Mouse (Mus musculus) hindbrain, embryonic 14.5 days (tissue): ENCODE data around the gene Psme1. TPM values are rescaled to one million over a fixed set of nuclear protein-coding genes. Genes with fewer than 3 reads are reported as not detected.
A peak's percentile ranks its signal among the peaks of the same experiment; 100 is the strongest.

Source experiments
- ATAC-seq: fragments of 200-750 bp; cut with Nextera tagmentation; 2 replicates; pipeline ENCODE4 v1.8.0; 2017; ENCODE audit warnings: moderate number of reproducible peaks, mild to moderate bottlenecking, moderate TSS enrichment, moderate library complexity; ENCODE audit not compliant: low FRiP score
- DNase-seq: peaks from one replicate; pipeline ENCODE4 v3.0.0-alpha.2; 2015; ENCODE audit warnings: low spot score
- H3K27ac ChIP-seq: fragments of 300-500 bp; sonication (generic); 2 replicates; pipeline ENCODE4 v1.5.1; 2014; ENCODE audit warnings: mild to moderate bottlenecking, moderate library complexity
- H3K27me3 ChIP-seq: fragments of 300-500 bp; sonication (generic); 2 replicates; pipeline ENCODE4 v1.6.1; 2014; ENCODE audit warnings: mild to moderate bottlenecking, low read length, mixed read lengths; ENCODE audit not compliant: control insufficient read depth, insufficient read depth
- H3K36me3 ChIP-seq: fragments of 300-500 bp; sonication (generic); replicated peaks from 2 replicates; pipeline ENCODE4 v1.6.1; 2014; ENCODE audit not compliant: control insufficient read depth, insufficient read depth
- H3K4me1 ChIP-seq: fragments of 300-500 bp; sonication (generic); replicated peaks from 2 replicates; pipeline ENCODE4 v1.6.1; 2014; ENCODE audit warnings: antibody characterized with exemption, low read length, mixed read lengths; ENCODE audit not compliant: control insufficient read depth, insufficient read depth
- H3K4me2 ChIP-seq: fragments of 300-500 bp; sonication (generic); replicated peaks from 2 replicates; pipeline ENCODE4 v1.6.1; 2014; ENCODE audit warnings: mild to moderate bottlenecking, moderate library complexity
- H3K4me3 ChIP-seq: fragments of 300-500 bp; sonication (generic); replicated peaks from 2 replicates; pipeline ENCODE4 v1.5.1; 2014; ENCODE audit warnings: mild to moderate bottlenecking, low read length
- H3K9ac ChIP-seq: fragments of 300-500 bp; sonication (generic); 2 replicates; pipeline ENCODE4 v1.6.1; 2014
- H3K9me3 ChIP-seq: fragments of 300-500 bp; sonication (generic); 2 replicates; pipeline ENCODE4 v1.6.1; 2016; ENCODE audit warnings: low read length; ENCODE audit not compliant: control insufficient read depth
- WGBS: fragments of 180-500 bp; shearing (Covaris S2); extraction: QIAGEN DNeasy Blood & Tissue Kit; methylation state at CpG from one replicate; pipeline ENCODE4 v1.1.7; 2014; 5-methylcytosine and 5-hydroxymethylcytosine counted together
- polyA plus RNA-seq: library from polyadenylated mRNA; unstranded; fragments of >200 nt; fragmentation: Nextera tagmentation; extraction: Ambion mirVana; gene quantifications from 2 replicates; pipeline ENCODE4 v1.2.1, GENCODE M21; 2014

Gene Psme1
- polyA plus RNA-seq, 1 experiment from 2014 or later, result 207 TPM

DNA sequence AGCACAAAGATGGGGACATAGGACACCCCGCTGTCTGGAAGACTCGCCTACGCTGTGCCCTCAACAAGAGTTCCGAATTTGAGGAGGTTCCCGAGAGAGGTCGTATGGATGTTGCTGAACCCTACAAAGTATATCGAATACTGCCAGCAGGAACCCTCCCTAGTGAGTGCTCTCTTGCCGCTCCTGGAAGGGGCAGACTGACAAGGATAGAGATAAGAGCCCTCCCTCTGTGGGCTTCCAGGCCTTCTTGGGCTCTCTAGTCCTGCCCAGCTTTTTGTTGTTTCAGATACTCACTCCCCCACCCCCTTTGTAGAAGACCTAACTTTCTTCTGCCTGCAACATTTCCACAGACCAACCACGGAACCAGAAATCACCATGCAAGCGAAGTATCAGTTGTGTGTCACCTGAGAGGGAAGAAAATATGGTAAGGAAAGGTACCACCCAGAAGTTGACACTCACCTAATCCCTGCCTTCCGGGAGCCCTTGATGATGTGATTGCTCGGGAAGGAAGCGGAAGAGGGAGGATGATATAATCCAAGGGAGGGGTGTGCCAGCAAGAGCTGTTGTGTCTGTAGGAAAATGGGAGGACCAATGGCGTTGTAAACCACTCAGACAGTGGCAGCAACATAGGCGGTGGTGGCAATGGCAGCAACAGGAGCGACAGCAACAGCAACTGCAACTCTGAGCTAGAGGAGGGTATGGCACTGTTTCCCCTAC is 28.0 kb downstream of the Psme1 start:
- no peak overlapping the region for H3K4me3 ChIP-seq
- ATAC-seq (no peak), DNase-seq (no peak)
- no peaks in the 10 kb centered on the region for H3K9me3 ChIP-seq
- H3K27ac ChIP-seq, result no peak overlapping the region
- no peaks in the 10 kb centered on the region for H3K27me3 ChIP-seq
- 94% methylated on average over 16 of the region's 16 CpGs for WGBS
- H3K4me1 ChIP-seq, result no peaks in the 10 kb centered on the region
- H3K9ac ChIP-seq, result no peak overlapping the region
- H3K4me2 ChIP-seq, result no peak overlapping the region
- peaks cover 79% of the 10 kb centered on the region for H3K36me3 ChIP-seq

GRCm38 (mm10) chr14:55608339-55608738 is 30.4 kb downstream of the Psme1 start:
- H3K9ac ChIP-seq, result no peak overlapping the region
- H3K4me1 ChIP-seq, result no peaks in the 10 kb centered on the region
- no peak overlapping the region for H3K27ac ChIP-seq
- no peak overlapping the region for H3K4me3 ChIP-seq
- peaks cover 56% of the 10 kb centered on the region for H3K36me3 ChIP-seq
- no peak for DNase-seq
- no peaks in the 10 kb centered on the region for H3K9me3 ChIP-seq
- 100% methylated on average over 6 of the region's 6 CpGs for WGBS
- ATAC-seq, result no peak
- no peaks in the 10 kb centered on the region for H3K27me3 ChIP-seq
- H3K4me2 ChIP-seq, result no peak overlapping the region

GRCm38 (mm10) chr14:55613346-55613745 is 35.4 kb downstream of the Psme1 start:
- Histone ChIP-seq H3K27me3 (no peaks in the 10 kb centered on the region), H3K4me2 (no peak overlapping the region), H3K9me3 (no peaks in the 10 kb centered on the region), H3K9ac (no peak overlapping the region), H3K27ac (no peak overlapping the region), H3K36me3 (peaks cover 24% of the 10 kb centered on the region), H3K4me1 (no peaks in the 10 kb centered on the region), H3K4me3 (no peak overlapping the region)
- ATAC-seq, result no peak
- no peak for DNase-seq
- 75% methylated on average over 6 of the region's 6 CpGs for WGBS

DNA sequence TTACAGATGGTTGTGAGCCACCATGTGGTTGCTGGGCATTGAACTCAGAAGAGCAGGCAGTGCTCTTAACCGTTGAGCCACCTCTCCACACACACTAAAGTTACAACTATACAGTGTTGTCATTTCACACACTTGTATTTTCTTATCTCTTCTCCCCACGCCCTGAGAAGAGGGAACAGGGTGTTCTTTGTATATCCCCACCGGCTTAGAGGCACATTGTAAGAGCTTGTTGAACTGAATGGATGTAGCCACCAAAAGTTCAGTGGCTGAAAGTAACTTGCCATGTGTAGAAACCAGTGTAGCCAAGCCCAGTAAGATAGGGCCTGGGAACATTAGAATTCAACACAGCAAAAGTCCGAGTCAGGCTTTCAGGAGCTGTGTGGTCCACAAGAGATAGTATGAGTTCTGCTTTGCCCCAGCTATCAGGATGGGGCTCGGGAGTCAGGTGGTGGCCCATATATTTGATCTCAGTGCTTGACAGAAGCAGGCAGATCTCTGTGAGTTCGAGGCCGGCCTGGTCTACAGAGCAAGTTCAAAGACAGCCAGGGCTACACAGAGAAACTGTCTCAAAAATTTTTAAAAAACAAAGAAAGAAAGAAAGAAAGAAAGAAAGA is 36.7 kb downstream of the Psme1 start:
- Histone ChIP-seq H3K9me3 (no peaks in the 10 kb centered on the region), H3K4me1 (no peaks in the 10 kb centered on the region), H3K27ac (no peak overlapping the region), H3K36me3 (peaks cover 11% of the 10 kb centered on the region), H3K4me2 (no peak overlapping the region), H3K4me3 (no peak overlapping the region), H3K27me3 (no peaks in the 10 kb centered on the region), H3K9ac (no peak overlapping the region)
- DNase-seq (no peak), ATAC-seq (no peak)
- 85% methylated on average over 7 of the region's 7 CpGs for WGBS

- ATAC-seq, result no peak
- no peaks in the 10 kb centered on the region for H3K4me1 ChIP-seq
- H3K36me3 ChIP-seq, result peaks cover 2% of the 10 kb centered on the region; the same call in 1 of the 2 replicates
- no peaks in the 10 kb centered on the region for H3K9me3 ChIP-seq
- no peak overlapping the region for H3K4me3 ChIP-seq
- 46% methylated on average over 2 of the region's 2 CpGs for WGBS
- DNase-seq, result no peak
- H3K27ac ChIP-seq, result no peak overlapping the region
- H3K27me3 ChIP-seq, result no peaks in the 10 kb centered on the region
- no peak overlapping the region for H3K4me2 ChIP-seq
- no peak overlapping the region for H3K9ac ChIP-seq
These were observed 38.0 kb downstream of the Psme1 start for GRCm38 (mm10) chr14:55615876-55616275.

GRCm38 (mm10) chr14:55616844-55617243 is 38.9 kb downstream of the Psme1 start:
- 84% methylated on average over 2 of the region's 2 CpGs for WGBS
- ATAC-seq, result no peak
- H3K4me3 ChIP-seq, result no peak overlapping the region

GRCm38 (mm10) chr14:55617822-55618221 is 39.9 kb downstream of the Psme1 start, which contains the start of gene Rec8:
Rec8 (plus strand) TSS chr14:55618037.
- Histone ChIP-seq H3K4me1 (no peaks in the 10 kb centered on the region), H3K4me2 (peak within 1 kb of the TSS; percentile 39), H3K27ac (no peak within 1 kb of the TSS), H3K9me3 (no peaks in the 10 kb centered on the region), H3K4me3 (peak within 1 kb of the TSS; percentile 28), H3K36me3 (no peaks in the 10 kb centered on the region), H3K27me3 (no peaks in the 10 kb centered on the region), H3K9ac (peak within 1 kb of the TSS; percentile 40)
- ATAC-seq (peak; percentile 78), DNase-seq (peak; percentile 44)
- WGBS, result 21% methylated on average over 21 of the region's 21 CpGs

More at GRCm38 (mm10) chr14:55616844-55617243, 38.9 kb downstream of the Psme1 start:
- DNase-seq, result no peak
- Histone ChIP-seq H3K27ac (no peak overlapping the region), H3K4me1 (no peaks in the 10 kb centered on the region), H3K9ac (no peak overlapping the region), H3K4me2 (no peak overlapping the region), H3K27me3 (no peaks in the 10 kb centered on the region), H3K36me3 (no peaks in the 10 kb centered on the region), H3K9me3 (no peaks in the 10 kb centered on the region)

DNA sequence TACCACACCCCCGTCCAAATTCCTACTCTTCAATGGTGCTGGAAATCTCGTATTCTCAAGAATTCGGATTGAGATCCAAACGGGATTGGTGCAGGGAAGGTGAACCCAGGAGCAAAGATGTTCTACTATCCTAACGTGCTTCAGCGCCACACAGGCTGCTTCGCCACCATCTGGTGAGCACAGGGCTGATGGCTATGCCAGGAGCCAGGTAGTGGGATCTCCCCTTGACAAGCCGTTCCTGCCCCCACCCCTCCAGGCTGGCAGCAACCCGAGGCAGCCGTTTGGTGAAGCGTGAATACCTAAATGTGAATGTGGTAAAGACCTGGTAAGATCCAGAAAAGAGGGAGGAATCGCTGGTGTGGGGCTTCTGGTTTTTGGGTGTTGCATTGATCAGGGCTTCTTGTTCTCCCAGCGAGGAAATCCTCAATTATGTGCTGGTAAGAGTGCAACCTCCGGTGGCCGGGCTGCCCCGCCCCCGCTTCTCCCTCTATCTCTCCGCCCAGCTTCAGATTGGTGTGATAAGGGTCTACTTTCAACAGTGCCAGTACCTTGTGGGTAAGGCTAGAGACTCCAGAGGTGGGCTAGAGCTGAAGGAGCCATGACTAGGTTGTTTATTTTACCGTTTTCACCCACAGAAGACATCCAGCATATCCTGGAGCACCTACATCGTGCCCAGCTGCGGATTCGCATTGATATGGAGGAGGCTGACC is 40.7 kb downstream of the Psme1 start:
- Histone ChIP-seq H3K4me2 (peak overlapping the region; percentile 39), H3K9ac (peak overlapping the region; percentile 40), H3K9me3 (no peaks in the 10 kb centered on the region), H3K36me3 (no peaks in the 10 kb centered on the region), H3K4me1 (no peaks in the 10 kb centered on the region), H3K27ac (no peak overlapping the region), H3K27me3 (no peaks in the 10 kb centered on the region), H3K4me3 (peak overlapping the region; percentile 28)
- ATAC-seq (no peak), DNase-seq (no peak)
- 56% methylated on average over 22 of the region's 22 CpGs for WGBS

GRCm38 (mm10) chr14:55628077-55628827 is 50.3 kb downstream of the Psme1 start:
- WGBS, result 94% methylated on average over 27 of the region's 27 CpGs

More at GRCm38 (mm10) chr14:55628077-55628827, 50.3 kb downstream of the Psme1 start:
- no peaks in the 10 kb centered on the region for H3K4me1 ChIP-seq
- no peaks in the 10 kb centered on the region for H3K27me3 ChIP-seq
- no peaks in the 10 kb centered on the region for H3K9me3 ChIP-seq
- no peak for ATAC-seq
- H3K27ac ChIP-seq, result no peak overlapping the region
- no peak overlapping the region for H3K9ac ChIP-seq
- no peak overlapping the region for H3K4me3 ChIP-seq
- no peak for DNase-seq
- no peak overlapping the region for H3K4me2 ChIP-seq
- H3K36me3 ChIP-seq, result peaks cover 94% of the 10 kb centered on the region
